Mouse (Mus musculus) MEL (cell line): Measurements from ENCODE around the gene Abcc5. TPM values are rescaled to one million over a fixed set of nuclear protein-coding genes. Genes with fewer than 3 reads are reported as not detected.
"Not testable (repeated sequence)": the region's sequence is repeated elsewhere in the genome, so short reads cannot be mapped to it uniquely, and the experiment has no call there.

Experiments
- DNase-seq: peaks from one replicate; pipeline ENCODE4 v3.0.0; 2011; ENCODE audit warnings: low read depth, low spot score
- H3K27ac ChIP-seq: 2 replicates; pipeline ENCODE4 v1.5.1; 2012; ENCODE audit warnings: low read depth, mild to moderate bottlenecking, control low read depth, low read length, moderate library complexity; ENCODE audit not compliant: control insufficient read depth
- H3K27me3 ChIP-seq, 2 experiments: fragments of 150-350 bp in 1 of 2; sonication (generic) in 1 of 2; 2 replicates each; pipeline ENCODE4 v1.6.1; 2012; ENCODE audit warnings: low read length in 2 of 2, mild to moderate bottlenecking in 2 of 2, improper control_type of control experiment in 1 of 2, moderate library complexity in 1 of 2; ENCODE audit not compliant: insufficient read depth in 2 of 2, control insufficient read depth in 1 of 2
- H3K36me3 ChIP-seq, 2 experiments: 2 replicates each; pipeline ENCODE4 v1.6.1; 2012 to 2014; ENCODE audit warnings: low read length in 2 of 2, improper control_type of control experiment in 1 of 2, inconsistent platforms in 1 of 2, mild to moderate bottlenecking in 1 of 2; ENCODE audit not compliant: insufficient read depth in 2 of 2, control insufficient read depth in 1 of 2
- H3K4me1 ChIP-seq, 2 experiments: fragments of 150-350 bp in 1 of 2; sonication (generic) in 1 of 2; 2 replicates each; pipeline ENCODE4 v1.6.1; 2012; ENCODE audit warnings: low read length in 2 of 2, improper control_type of control experiment in 1 of 2, mild to moderate bottlenecking in 1 of 2; ENCODE audit not compliant: insufficient read depth in 2 of 2, control insufficient read depth in 1 of 2
- H3K4me3 ChIP-seq, 2 experiments: fragments of 150-350 bp in 1 of 2; sonication (generic) in 1 of 2; 2 replicates each; pipeline ENCODE4 v1.5.1; 2012; ENCODE audit warnings: low read depth in 2 of 2, low read length in 2 of 2, mild to moderate bottlenecking in 2 of 2, moderate library complexity in 2 of 2, control low read depth in 1 of 2, improper control_type of control experiment in 1 of 2; ENCODE audit not compliant: control insufficient read depth in 1 of 2, insufficient read depth in 1 of 2
- H3K79me2 ChIP-seq: 2 replicates; pipeline ENCODE4 v1.6.1; 2012; ENCODE audit warnings: mild to moderate bottlenecking, low read length, moderate library complexity; ENCODE audit not compliant: control insufficient read depth, poor library complexity, insufficient read depth
- H3K9ac ChIP-seq: 2 replicates; pipeline ENCODE4 v1.6.1; 2012; ENCODE audit warnings: low read depth, mild to moderate bottlenecking, control low read depth, low read length, moderate library complexity; ENCODE audit not compliant: control insufficient read depth, poor library complexity, severe bottlenecking
- H3K9me3 ChIP-seq: fragments of 150-350 bp; sonication (generic); replicated peaks from 2 replicates; pipeline ENCODE4 v1.6.1; 2012; ENCODE audit warnings: mild to moderate bottlenecking, low read length, improper control_type of control experiment, moderate library complexity; ENCODE audit not compliant: insufficient read depth
- CHD2 ChIP-seq: IDR thresholded peaks from 2 replicates; pipeline ENCODE4 v1.6.1; 2011; ENCODE audit warnings: low read length, improper control_type of control experiment
- CTCF ChIP-seq, 3 experiments: IDR thresholded peaks in 2 of 3; conservative IDR thresholded peaks in 1 of 3; 2 replicates each; pipeline ENCODE4 v1.5.1; 2011 to 2012; ENCODE audit warnings: low read length in 3 of 3, low read depth in 2 of 3, mild to moderate bottlenecking in 2 of 3, improper control_type of control experiment in 1 of 3, inconsistent platforms in 1 of 3, mixed read lengths in 1 of 3, moderate library complexity in 1 of 3; ENCODE audit not compliant: control insufficient read depth in 1 of 3, insufficient read depth in 1 of 3, poor library complexity in 1 of 3, severe bottlenecking in 1 of 3
- GATA1 ChIP-seq: IDR thresholded peaks from 2 replicates; pipeline ENCODE4 v1.6.1; 2011; ENCODE audit warnings: low read depth, low read length, improper control_type of control experiment
- KAT2A ChIP-seq: conservative IDR thresholded peaks from 2 replicates; pipeline ENCODE4 v1.6.1; 2012; ENCODE audit warnings: low read depth, low read length, improper control_type of control experiment, inconsistent platforms
- MAFK ChIP-seq: IDR thresholded peaks from 2 replicates; pipeline ENCODE4 v1.6.1; 2011; ENCODE audit warnings: low read depth, mild to moderate bottlenecking, low read length, improper control_type of control experiment, borderline replicate concordance
- MAX ChIP-seq: IDR thresholded peaks from 2 replicates; pipeline ENCODE4 v1.6.1; 2011; ENCODE audit warnings: low read length, improper control_type of control experiment
- MXI1 ChIP-seq: IDR thresholded peaks from 2 replicates; pipeline ENCODE4 v1.6.1; 2011; ENCODE audit warnings: mild to moderate bottlenecking, low read depth, low read length, improper control_type of control experiment
- MYB ChIP-seq: IDR thresholded peaks from 2 replicates; pipeline ENCODE4 v1.6.1; 2011; ENCODE audit warnings: mild to moderate bottlenecking, low read depth, low read length, improper control_type of control experiment
- MYC ChIP-seq: IDR thresholded peaks from 2 replicates; pipeline ENCODE4 v1.6.1; 2011; ENCODE audit warnings: low read depth, mild to moderate bottlenecking, low read length, improper control_type of control experiment, moderate library complexity
- NELFE ChIP-seq: IDR thresholded peaks from 2 replicates; pipeline ENCODE4 v1.6.1; 2011; ENCODE audit warnings: low read depth, low read length, improper control_type of control experiment
- NRF1 ChIP-seq: IDR thresholded peaks from 2 replicates; pipeline ENCODE4 v1.6.1; 2014; ENCODE audit warnings: low read depth, mild to moderate bottlenecking, inconsistent platforms, low read length, improper control_type of control experiment, moderate library complexity; ENCODE audit not compliant: poor library complexity, insufficient read depth, severe bottlenecking
- POLR2A ChIP-seq, 2 experiments: IDR thresholded peaks; 2 replicates each; pipeline ENCODE4 v1.6.1; 2011 to 2012; ENCODE audit warnings: low read length in 2 of 2, mild to moderate bottlenecking in 2 of 2, control low read depth in 1 of 2, improper control_type of control experiment in 1 of 2, low read depth in 1 of 2, moderate library complexity in 1 of 2; ENCODE audit not compliant: control insufficient read depth in 1 of 2, insufficient read depth in 1 of 2, poor library complexity in 1 of 2
- POLR2AphosphoS2 ChIP-seq: IDR thresholded peaks from 2 replicates; pipeline ENCODE4 v1.6.1; 2011; ENCODE audit warnings: low read length, improper control_type of control experiment
- POLR2AphosphoS5 ChIP-seq: IDR thresholded peaks from 2 replicates; pipeline ENCODE4 v1.6.1; 2012; ENCODE audit warnings: low read depth, borderline replicate concordance, mild to moderate bottlenecking, inconsistent platforms, low read length, moderate library complexity, mixed read lengths
- SIN3A ChIP-seq: IDR thresholded peaks from 2 replicates; pipeline ENCODE4 v1.6.1; 2012; ENCODE audit warnings: low read length, improper control_type of control experiment, inconsistent platforms
- TBP ChIP-seq: IDR thresholded peaks from 2 replicates; pipeline ENCODE4 v1.8.0; 2011; ENCODE audit warnings: low read depth, low read length, improper control_type of control experiment
- UBTF ChIP-seq: IDR thresholded peaks from 2 replicates; pipeline ENCODE4 v1.6.1; 2012; ENCODE audit warnings: low read depth, mild to moderate bottlenecking, inconsistent platforms, low read length, improper control_type of control experiment, moderate library complexity, borderline replicate concordance; ENCODE audit not compliant: insufficient read depth
- USF1 ChIP-seq: IDR thresholded peaks from 2 replicates; pipeline ENCODE4 v1.6.1; 2014; ENCODE audit warnings: low read depth, mild to moderate bottlenecking, inconsistent platforms, low read length, improper control_type of control experiment, moderate library complexity
- USF2 ChIP-seq, 2 experiments: IDR thresholded peaks; 2 replicates each; pipeline ENCODE4 v1.6.1; 2011 to 2012; ENCODE audit warnings: improper control_type of control experiment in 2 of 2, low read length in 2 of 2, borderline replicate concordance in 1 of 2, inconsistent platforms in 1 of 2, low read depth in 1 of 2, mild to moderate bottlenecking in 1 of 2; ENCODE audit not compliant: insufficient read depth in 1 of 2
- ZKSCAN1 ChIP-seq: IDR thresholded peaks from 2 replicates; pipeline ENCODE4 v1.6.1; 2012; ENCODE audit warnings: low read depth, mild to moderate bottlenecking, inconsistent platforms, low read length, improper control_type of control experiment, moderate library complexity
- ZMIZ1 ChIP-seq: IDR thresholded peaks from 2 replicates; pipeline ENCODE4 v1.6.1; 2012; ENCODE audit warnings: low read depth, mild to moderate bottlenecking, inconsistent platforms, low read length, improper control_type of control experiment, moderate library complexity
- polyA plus RNA-seq, 2 experiments: library from polyadenylated mRNA; stranded (reverse) in 1 of 2; unstranded in 1 of 2; fragments of >175 nt in 1 of 2; fragments of >200 nt in 1 of 2; gene quantifications; 2 replicates each; pipeline versions ENCODE4 v1.2.1 to v1.2.4; 2012; ENCODE audit warnings: low replicate concordance in 2 of 2, low read depth in 1 of 2; ENCODE audit not compliant: insufficient read length in 2 of 2, insufficient read depth in 1 of 2, missing spikeins in 1 of 2
- total RNA-seq: library from RNA; depleted of rRNA; stranded (reverse); fragments of 300-350 nt; gene quantifications from 2 replicates; pipeline ENCODE4 v1.2.3, GENCODE M21; 2012

Gene Abcc5
- total and polyA plus RNA-seq, 3 experiments = 17.6 to 31.7 TPM; not detected in 1

GRCm38 (mm10) chr16:20438046-20438445 lies 11.9 kb upstream of the Abcc5 start:
- peak; percentile 75 for TF ChIP-seq TBP
- not testable (repeated sequence) for H3K79me2 ChIP-seq, DNase-seq, H3K27me3 ChIP-seq, H3K27ac ChIP-seq, H3K9ac ChIP-seq, H3K4me1 ChIP-seq, H3K9me3 ChIP-seq, H3K36me3 ChIP-seq, H3K4me3 ChIP-seq

DNA sequence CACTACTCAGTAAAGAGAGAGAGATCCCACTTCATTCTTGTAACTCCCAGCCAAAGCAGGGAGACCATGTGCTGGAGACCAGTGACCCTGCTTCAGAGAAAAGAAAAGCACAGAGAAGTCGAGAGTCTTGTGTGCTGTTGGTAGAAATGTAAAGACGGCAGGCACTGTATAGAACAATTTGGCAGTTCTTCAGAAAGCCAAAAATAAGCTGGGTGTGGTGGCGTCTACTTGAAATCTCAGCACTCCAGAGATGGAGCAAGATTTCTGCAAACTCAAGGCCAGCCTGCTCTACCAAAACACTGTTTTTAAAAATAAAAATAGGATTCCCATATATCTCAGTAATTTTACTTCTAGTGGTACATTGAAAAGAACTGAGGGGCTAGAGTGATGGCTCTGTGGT lies 10.1 kb upstream of the Abcc5 start:
- Histone ChIP-seq H3K27ac (no peak overlapping the region), H3K27me3 (no peaks in the 10 kb centered on the region), H3K4me1 (no peaks in the 10 kb centered on the region), H3K79me2 (no peaks in the 10 kb centered on the region), H3K36me3 (no peaks in the 10 kb centered on the region), H3K4me3 (no peak overlapping the region), H3K9me3 (no peaks in the 10 kb centered on the region), H3K9ac (no peak overlapping the region)
- TF ChIP-seq NELFE (no peak), POLR2AphosphoS2 (no peak), TBP (no peak), MYB (no peak), SIN3A (no peak), CHD2 (no peak), NRF1 (no peak), MAFK (no peak), CTCF (IDR thresholded peaks at IDR 0.05 in 2 of 3, conservative IDR thresholded peaks at IDR 0.05 in 1 of 3; ENCODE audit: control insufficient read depth in 1 of 3, insufficient read depth in 1 of 3, low read depth in 2 of 3, low read length in 3 of 3, poor library complexity in 1 of 3, severe bottlenecking in 1 of 3) (no peak), USF2 (IDR thresholded peaks at IDR 0.05; ENCODE audit: borderline replicate concordance in 1 of 2, insufficient read depth in 1 of 2, low read depth in 1 of 2, low read length in 2 of 2) (no peak), KAT2A (no peak), MYC (no peak), UBTF (no peak)
- no peak for DNase-seq

DNA sequence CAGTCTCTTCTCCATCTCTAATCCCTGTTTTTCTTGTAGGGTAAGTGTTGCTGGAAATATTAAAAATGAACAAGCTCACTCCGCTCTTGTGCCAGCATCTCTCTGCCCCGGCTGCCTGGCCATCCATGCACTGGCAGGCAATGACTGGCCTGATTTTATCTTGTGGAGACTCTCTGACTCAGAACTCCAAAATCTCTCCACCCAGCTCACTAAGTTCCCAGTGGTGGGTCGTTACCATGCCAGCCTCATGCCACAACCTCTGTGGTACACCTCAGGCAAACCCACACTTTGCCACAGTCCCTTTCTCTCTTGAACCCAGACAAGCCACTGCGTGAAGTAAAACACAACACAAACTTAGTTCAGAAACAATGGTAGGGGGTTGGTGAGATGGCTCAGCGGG lies 3.1 kb upstream of the Abcc5 start:
- Histone ChIP-seq H3K4me3 (no peak overlapping the region), H3K36me3 (peaks cover 0 to 9% of the 10 kb centered on the region in 2 experiments; a peak in 2 of 4 replicates), H3K27me3 (no peaks in the 10 kb centered on the region), H3K27ac (no peak overlapping the region), H3K9ac (no peak overlapping the region), H3K4me1 (peaks cover 2 to 4% of the 10 kb centered on the region in 2 experiments; a peak in 1 of 4 replicates), H3K9me3 (no peaks in the 10 kb centered on the region), H3K79me2 (peaks cover 5% of the 10 kb centered on the region)
- TF ChIP-seq ZMIZ1 (no peak), MAX (no peak), USF1 (no peak), POLR2A (IDR thresholded peaks at IDR 0.05; ENCODE audit: control insufficient read depth in 1 of 2, insufficient read depth in 1 of 2, low read depth in 1 of 2, low read length in 2 of 2, poor library complexity in 1 of 2) (no peak), GATA1 (no peak), MXI1 (no peak), MYC (no peak), ZKSCAN1 (no peak), POLR2AphosphoS5 (no peak), POLR2AphosphoS2 (no peak), KAT2A (no peak)
- DNase-seq = no peak
